Mouse (Mus musculus) forebrain, postnatal 0 days (tissue): ENCODE measurements at regions not wholly inside any gene's neighbourhood (a gene's known extent, or its start where the extent isn't known, plus 50 kb on each side); places are given as distances from the start of the nearest gene placed in this dataset.

Experiments used
- ATAC-seq: fragments of 200-750 bp; cut with Nextera tagmentation; 2 replicates; pipeline ENCODE4 v1.8.0; 2017; ENCODE audit warnings: mild to moderate bottlenecking, moderate library complexity
- DNase-seq: peaks from one replicate; pipeline ENCODE4 v3.0.0-alpha.2; 2015
- H3K27ac ChIP-seq: fragments of 300-500 bp; sonication (generic); 2 replicates; pipeline ENCODE4 v1.5.1; 2014; ENCODE audit warnings: low read depth, mild to moderate bottlenecking, antibody characterized with exemption, low read length, moderate library complexity, mixed read lengths
- H3K27me3 ChIP-seq: fragments of 300-500 bp; sonication (generic); 2 replicates; pipeline ENCODE4 v1.6.1; 2014; ENCODE audit warnings: mild to moderate bottlenecking, low read length, mixed read lengths; ENCODE audit not compliant: insufficient read depth
- H3K36me3 ChIP-seq: fragments of 300-500 bp; sonication (generic); 2 replicates; pipeline ENCODE4 v1.6.1; 2014; ENCODE audit warnings: mild to moderate bottlenecking, moderate library complexity; ENCODE audit not compliant: insufficient read depth
- H3K4me1 ChIP-seq: fragments of 300-500 bp; sonication (generic); 2 replicates; pipeline ENCODE4 v1.6.1; 2014; ENCODE audit warnings: antibody characterized with exemption; ENCODE audit not compliant: insufficient read depth
- H3K4me2 ChIP-seq: fragments of 300-500 bp; sonication (generic); 2 replicates; pipeline ENCODE4 v1.6.1; 2014; ENCODE audit warnings: low read depth, mild to moderate bottlenecking, moderate library complexity
- H3K4me3 ChIP-seq: fragments of 300-500 bp; sonication (generic); 2 replicates; pipeline ENCODE4 v1.5.1; 2014; ENCODE audit warnings: low read depth, low read length, mixed read lengths
- H3K9ac ChIP-seq: fragments of 300-500 bp; sonication (generic); 2 replicates; pipeline ENCODE4 v1.6.1; 2014; ENCODE audit warnings: mild to moderate bottlenecking
- H3K9me3 ChIP-seq: fragments of 300-500 bp; sonication (generic); 2 replicates; pipeline ENCODE4 v1.6.1; 2016; ENCODE audit warnings: low read length
- CTCF ChIP-seq: sonication (generic); IDR thresholded peaks from 2 replicates; pipeline ENCODE4 v1.5.1; 2016; ENCODE audit warnings: antibody characterized with exemption, control low read depth, low read depth
- WGBS: fragments of 180-500 bp; shearing (Covaris S2); extraction: QIAGEN DNeasy Blood & Tissue Kit; methylation state at CpG from one replicate; pipeline ENCODE4 v1.1.7; 2014; 5-methylcytosine and 5-hydroxymethylcytosine counted together

GRCm38 (mm10) chr2:159852959-159853358 is 481.0 kb downstream of the Gm826 start:
- no peaks in the 10 kb centered on the region for H3K9me3 ChIP-seq
- H3K4me3 ChIP-seq: no peak overlapping the region
- no peaks in the 10 kb centered on the region for H3K27me3 ChIP-seq
- no peak overlapping the region for H3K9ac ChIP-seq
- H3K4me2 ChIP-seq: no peak overlapping the region
- TF ChIP-seq CTCF: no peak
- H3K27ac ChIP-seq: no peak overlapping the region
- H3K4me1 ChIP-seq: no peaks in the 10 kb centered on the region
- DNase-seq (no peak), ATAC-seq (no peak)
- 87% methylated on average over 4 of the region's 4 CpGs for WGBS
- H3K36me3 ChIP-seq: no peaks in the 10 kb centered on the region

GRCm38 (mm10) chr2:159832488-159833113 is 501.4 kb downstream of the Gm826 start:
- Histone ChIP-seq H3K9ac (no peak overlapping the region), H3K4me1 (no peaks in the 10 kb centered on the region), H3K4me3 (no peak overlapping the region), H3K27me3 (no peaks in the 10 kb centered on the region), H3K27ac (no peak overlapping the region), H3K9me3 (no peaks in the 10 kb centered on the region), H3K4me2 (no peak overlapping the region), H3K36me3 (no peaks in the 10 kb centered on the region)
- ATAC-seq (no peak), DNase-seq (peak; percentile 2)
- WGBS: 65% methylated on average over 7 of the region's 7 CpGs
- no peak for TF ChIP-seq CTCF

- Histone ChIP-seq H3K4me1 (no peaks in the 10 kb centered on the region), H3K27ac (no peak overlapping the region), H3K9ac (no peak overlapping the region), H3K4me3 (no peak overlapping the region), H3K36me3 (no peaks in the 10 kb centered on the region), H3K4me2 (no peak overlapping the region), H3K27me3 (no peaks in the 10 kb centered on the region), H3K9me3 (no peaks in the 10 kb centered on the region)
- WGBS: 87% methylated on average over 2 of the region's 2 CpGs
- ATAC-seq (no peak), DNase-seq (no peak)
- no peak for TF ChIP-seq CTCF
These were observed 507.5 kb downstream of the Gm826 start for GRCm38 (mm10) chr2:159826417-159826816.

- Histone ChIP-seq H3K36me3 (no peaks in the 10 kb centered on the region), H3K9ac (no peak overlapping the region), H3K27me3 (no peaks in the 10 kb centered on the region), H3K4me2 (no peak overlapping the region), H3K9me3 (no peaks in the 10 kb centered on the region), H3K4me1 (no peaks in the 10 kb centered on the region), H3K4me3 (no peak overlapping the region), H3K27ac (no peak overlapping the region)
- WGBS: 62% methylated on average over 2 of the region's 2 CpGs
- no peak for TF ChIP-seq CTCF
- DNase-seq: peak; percentile 2
- no peak for ATAC-seq
These were observed 515.4 kb downstream of the Gm826 start for GRCm38 (mm10) chr2:159818556-159818955.

GRCm38 (mm10) chr2:159816344-159816743 is 517.6 kb downstream of the Gm826 start:
- Histone ChIP-seq H3K9ac (no peak overlapping the region), H3K4me3 (no peak overlapping the region), H3K36me3 (no peaks in the 10 kb centered on the region), H3K4me1 (no peaks in the 10 kb centered on the region), H3K27ac (no peak overlapping the region), H3K27me3 (no peaks in the 10 kb centered on the region), H3K4me2 (no peak overlapping the region), H3K9me3 (no peaks in the 10 kb centered on the region)
- DNase-seq (no peak), ATAC-seq (no peak)
- 86% methylated on average over 8 of the region's 8 CpGs for WGBS
- no peak for TF ChIP-seq CTCF
